Mouse (Mus musculus) midbrain, embryonic 11.5 days (tissue): ENCODE results near the gene Myod1. TPM values are rescaled to one million over a fixed set of nuclear protein-coding genes. Genes with fewer than 3 reads are reported as not detected.

Experiments used
- ATAC-seq: fragments of 200-750 bp; cut with Nextera tagmentation; 2 replicates; pipeline ENCODE4 v1.8.0; 2017; ENCODE audit warnings: moderate TSS enrichment, moderate library complexity; ENCODE audit not compliant: low FRiP score
- DNase-seq: peaks from one replicate; pipeline ENCODE4 v3.0.0; 2015; ENCODE audit warnings: low spot score; ENCODE audit errors: missing footprints
- H3K27ac ChIP-seq: fragments of 300-500 bp; sonication (generic); 2 replicates; pipeline ENCODE4 v1.5.1; 2014; ENCODE audit warnings: low read depth, low read length
- H3K27me3 ChIP-seq: fragments of 300-500 bp; sonication (generic); 2 replicates; pipeline ENCODE4 v1.6.1; 2014; ENCODE audit warnings: mild to moderate bottlenecking, low read length, moderate library complexity, mixed read lengths; ENCODE audit not compliant: control insufficient read depth, insufficient read depth
- H3K36me3 ChIP-seq: fragments of 300-500 bp; sonication (generic); 2 replicates; pipeline ENCODE4 v1.6.1; 2014; ENCODE audit warnings: mild to moderate bottlenecking, low read length, moderate library complexity, mixed read lengths; ENCODE audit not compliant: control insufficient read depth, insufficient read depth
- H3K4me1 ChIP-seq: fragments of 300-500 bp; sonication (generic); 2 replicates; pipeline ENCODE4 v1.6.1; 2014; ENCODE audit warnings: low read length; ENCODE audit not compliant: control insufficient read depth, insufficient read depth
- H3K4me2 ChIP-seq: fragments of 300-500 bp; sonication (generic); 2 replicates; pipeline ENCODE4 v1.6.1; 2014; ENCODE audit warnings: mild to moderate bottlenecking, moderate library complexity
- H3K4me3 ChIP-seq: fragments of 300-500 bp; sonication (generic); 2 replicates; pipeline ENCODE4 v1.5.1; 2014; ENCODE audit warnings: low read depth, low read length
- H3K9ac ChIP-seq: fragments of 300-500 bp; sonication (generic); 2 replicates; pipeline ENCODE4 v1.6.1; 2014; ENCODE audit warnings: low read length
- H3K9me3 ChIP-seq: fragments of 300-500 bp; sonication (generic); 2 replicates; pipeline ENCODE4 v1.6.1; 2016; ENCODE audit warnings: low read length; ENCODE audit not compliant: control insufficient read depth
- WGBS: fragments of 180-500 bp; shearing (Covaris S2); extraction: QIAGEN DNeasy Blood & Tissue Kit; methylation state at CpG from one replicate; pipeline ENCODE4 v1.1.7; 2014; 5-methylcytosine and 5-hydroxymethylcytosine counted together
- polyA plus RNA-seq: library from polyadenylated mRNA; unstranded; fragments of >200 nt; fragmentation: Nextera tagmentation; extraction: Ambion mirVana; gene quantifications from 2 replicates; pipeline ENCODE4 v1.2.1, GENCODE M21; 2014

Myod1 gene
- polyA plus RNA-seq, 1 experiment from 2014 or later = not detected

GRCm38 (mm10) chr7:46396231-46396927, 20.1 kb downstream of the Myod1 start, which contains the start of gene Kcnc1:
Gene Kcnc1 (plus strand): TSS chr7:46396497.
- peak within 1 kb of the TSS; percentile 64 for H3K9ac ChIP-seq
- no peaks in the 10 kb centered on the region for H3K36me3 ChIP-seq
- H3K4me3 ChIP-seq = peak within 1 kb of the TSS; percentile 42
- H3K9me3 ChIP-seq = no peaks in the 10 kb centered on the region
- 0 out of 2 replicates have a peak within 1 kb of the TSS, but pooled peaks have one; percentile 36 for H3K27ac ChIP-seq
- DNase-seq = peak; percentile 97
- peaks cover 4% of the 10 kb centered on the region; the same call in 1 of the 2 replicates for H3K4me1 ChIP-seq
- peaks cover 57% of the 10 kb centered on the region for H3K27me3 ChIP-seq
- peak; percentile 76 for ATAC-seq
- WGBS = under 1% methylated on average over 75 of the region's 93 CpGs
- H3K4me2 ChIP-seq = peak within 1 kb of the TSS; percentile 92

GRCm38 (mm10) chr7:46396928-46397731, 20.9 kb downstream of the Myod1 start:
- Histone ChIP-seq H3K4me1 (peaks cover 4% of the 10 kb centered on the region; the same call in 1 of the 2 replicates), H3K9ac (peak overlapping the region; percentile 64), H3K4me2 (peak overlapping the region; percentile 92), H3K27me3 (peaks cover 57% of the 10 kb centered on the region), H3K9me3 (no peaks in the 10 kb centered on the region), H3K36me3 (no peaks in the 10 kb centered on the region), H3K4me3 (peak overlapping the region; percentile 42), H3K27ac (no peak overlapping the region)
- DNase-seq = peak; percentile 91
- under 1% methylated on average over 55 of the region's 64 CpGs for WGBS
- peak; percentile 43 for ATAC-seq

DNA sequence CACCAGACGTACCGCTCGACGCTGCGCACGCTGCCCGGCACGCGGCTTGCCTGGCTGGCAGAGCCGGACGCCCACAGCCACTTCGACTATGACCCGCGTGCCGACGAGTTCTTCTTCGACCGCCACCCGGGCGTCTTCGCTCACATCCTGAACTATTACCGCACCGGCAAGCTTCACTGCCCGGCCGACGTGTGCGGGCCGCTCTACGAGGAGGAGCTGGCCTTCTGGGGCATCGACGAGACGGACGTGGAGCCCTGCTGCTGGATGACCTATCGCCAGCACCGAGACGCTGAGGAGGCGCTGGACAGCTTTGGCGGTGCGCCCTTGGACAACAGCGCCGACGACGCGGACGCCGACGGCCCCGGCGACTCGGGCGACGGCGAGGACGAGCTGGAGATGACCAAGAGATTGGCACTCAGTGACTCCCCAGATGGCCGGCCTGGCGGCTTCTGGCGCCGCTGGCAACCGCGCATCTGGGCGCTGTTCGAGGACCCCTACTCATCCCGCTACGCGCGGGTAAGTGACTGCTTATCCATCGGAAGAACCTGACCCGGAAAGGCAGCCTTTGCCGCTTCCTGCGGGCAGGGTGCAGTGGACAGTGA, 21.6 kb downstream of the Myod1 start:
- ATAC-seq (no peak), DNase-seq (peak; percentile 89)
- H3K36me3 ChIP-seq = no peaks in the 10 kb centered on the region
- peak overlapping the region; percentile 42 for H3K4me3 ChIP-seq
- H3K9me3 ChIP-seq = no peaks in the 10 kb centered on the region
- no peak overlapping the region for H3K27ac ChIP-seq
- H3K4me2 ChIP-seq = peak overlapping the region; percentile 92
- WGBS = 12% methylated on average over 65 of the region's 70 CpGs
- peaks cover 57% of the 10 kb centered on the region for H3K27me3 ChIP-seq
- no peak overlapping the region; the same call in 1 of the 2 replicates for H3K9ac ChIP-seq
- peaks cover 4% of the 10 kb centered on the region; the same call in 1 of the 2 replicates for H3K4me1 ChIP-seq

- no peak overlapping the region for H3K4me3 ChIP-seq
- 70% methylated on average over 4 of the region's 4 CpGs for WGBS
- H3K9ac ChIP-seq = no peak overlapping the region
These were observed 22.3 kb downstream of the Myod1 start for GRCm38 (mm10) chr7:46398612-46399011.

DNA sequence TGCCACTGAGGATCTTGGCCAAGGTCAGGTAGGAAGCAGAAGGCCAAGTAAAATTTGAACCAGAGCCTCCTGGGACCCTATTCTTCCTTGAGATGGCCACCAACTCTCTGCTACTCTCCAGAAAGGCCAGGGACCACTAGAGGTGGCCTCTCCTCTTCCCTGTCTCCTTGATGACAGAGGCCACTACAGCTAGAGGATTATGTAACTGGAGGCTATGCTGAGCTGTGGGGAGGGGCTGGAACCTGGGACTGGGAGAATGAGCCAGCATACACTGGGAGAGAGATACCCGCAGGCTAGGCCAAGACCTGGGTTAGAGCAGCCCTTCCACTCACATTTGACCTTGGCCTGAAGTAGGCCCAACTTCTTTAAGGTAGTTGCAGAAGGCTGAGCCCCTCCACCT, 23.4 kb downstream of the Myod1 start:
- WGBS = 87% methylated on average over 1 of the region's 1 CpGs
- H3K4me2 ChIP-seq = no peak overlapping the region
- H3K27me3 ChIP-seq = peaks cover 46% of the 10 kb centered on the region

More at GRCm38 (mm10) chr7:46398612-46399011, 22.3 kb downstream of the Myod1 start:
- Histone ChIP-seq H3K4me1 (peaks cover 4% of the 10 kb centered on the region; the same call in 1 of the 2 replicates), H3K9me3 (no peaks in the 10 kb centered on the region), H3K4me2 (no peak overlapping the region), H3K27me3 (peaks cover 56% of the 10 kb centered on the region), H3K27ac (no peak overlapping the region), H3K36me3 (no peaks in the 10 kb centered on the region)
- ATAC-seq (no peak), DNase-seq (no peak)

DNA sequence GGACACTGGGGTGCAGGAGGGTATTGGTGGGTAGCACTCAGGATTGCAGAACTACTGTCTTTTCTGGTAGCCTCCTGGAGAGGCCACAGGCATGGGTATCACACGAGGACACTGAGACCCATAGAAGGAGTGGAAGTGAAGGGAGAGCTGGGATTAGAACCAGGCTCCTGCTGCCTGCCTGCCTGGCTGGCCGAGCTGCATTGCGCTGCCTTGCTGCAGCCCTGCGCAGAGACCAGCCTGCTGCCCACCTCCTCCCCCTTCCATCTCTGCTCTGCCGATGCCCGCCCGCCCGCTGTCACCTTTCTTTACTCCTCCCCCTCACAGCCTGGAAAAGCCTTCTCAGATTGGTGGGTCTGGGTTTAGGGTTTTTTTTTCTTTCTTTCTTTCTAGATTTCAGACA, 24.1 kb downstream of the Myod1 start:
- WGBS = 56% methylated on average over 8 of the region's 8 CpGs
- H3K4me3 ChIP-seq = no peak overlapping the region
- ATAC-seq = no peak
- H3K4me2 ChIP-seq = no peak overlapping the region
- H3K27ac ChIP-seq = no peak overlapping the region
- no peaks in the 10 kb centered on the region for H3K9me3 ChIP-seq
- peaks cover 4% of the 10 kb centered on the region; the same call in 1 of the 2 replicates for H3K4me1 ChIP-seq
- DNase-seq = no peak
- H3K36me3 ChIP-seq = no peaks in the 10 kb centered on the region
- H3K27me3 ChIP-seq = peaks cover 40% of the 10 kb centered on the region
- no peak overlapping the region for H3K9ac ChIP-seq

More for the DNA sequence above, 23.4 kb downstream of the Myod1 start:
- H3K9me3 ChIP-seq = no peaks in the 10 kb centered on the region
- H3K27ac ChIP-seq = no peak overlapping the region
- H3K9ac ChIP-seq = no peak overlapping the region
- ATAC-seq = no peak
- H3K4me1 ChIP-seq = peaks cover 4% of the 10 kb centered on the region; the same call in 1 of the 2 replicates
- no peaks in the 10 kb centered on the region for H3K36me3 ChIP-seq
- DNase-seq = no peak
- H3K4me3 ChIP-seq = no peak overlapping the region

GRCm38 (mm10) chr7:46401371-46402180, 25.3 kb downstream of the Myod1 start:
- H3K4me2 ChIP-seq = no peak overlapping the region
- H3K9me3 ChIP-seq = no peaks in the 10 kb centered on the region
- no peaks in the 10 kb centered on the region for H3K36me3 ChIP-seq
- H3K4me1 ChIP-seq = peaks cover 4% of the 10 kb centered on the region; the same call in 1 of the 2 replicates
- H3K27ac ChIP-seq = no peak overlapping the region
- 77% methylated on average over 3 of the region's 3 CpGs for WGBS
- ATAC-seq (no peak), DNase-seq (no peak)
- H3K27me3 ChIP-seq = peaks cover 29% of the 10 kb centered on the region
- H3K4me3 ChIP-seq = no peak overlapping the region
- H3K9ac ChIP-seq = no peak overlapping the region
